Mouse (Mus musculus): ENCODE results near the gene Rmnd1.

DNA sequence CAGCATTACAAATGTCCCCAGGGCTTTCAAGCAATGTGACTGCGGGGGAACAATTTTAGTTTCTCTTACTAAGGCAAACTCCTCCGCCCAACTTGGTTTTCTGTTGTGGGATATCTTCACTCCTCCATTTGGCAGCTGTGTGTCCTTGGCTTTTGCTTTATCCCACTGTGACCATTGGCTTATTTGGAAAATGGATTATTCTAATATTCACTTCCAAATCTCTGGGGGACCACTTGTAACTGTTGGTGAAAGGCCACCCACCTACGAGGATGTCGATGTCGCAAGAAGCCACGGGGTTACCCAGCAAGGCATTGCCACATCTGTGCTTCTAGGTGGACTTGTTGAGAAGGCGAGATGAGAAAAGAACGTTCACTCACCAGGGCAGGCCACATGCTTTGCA lies 49.5 kb upstream of the Rmnd1 start:
- TF ChIP-seq POLR2A (IDR thresholded peaks at IDR 0.05; ENCODE audit: insufficient read depth, low read depth, low read length): no peak
- no peak for TF ChIP-seq EP300 (IDR thresholded peaks at IDR 0.05; ENCODE audit: insufficient read depth, low read depth, low read length)
- no peak for TF ChIP-seq CTCF (IDR thresholded peaks at IDR 0.05)
